Mouse (Mus musculus): ENCODE measurements around the gene Clcnka.

- TF ChIP-seq POLR2A (IDR thresholded peaks at IDR 0.05; ENCODE audit: low read depth, low read length) = no peak
- TF ChIP-seq CTCF (IDR thresholded peaks at IDR 0.05; ENCODE audit: borderline replicate concordance, insufficient read depth, low read length) = no peak
These were observed 21.1 kb upstream of the Clcnka start for GRCm38 (mm10) chr4:141419398-141420191.
